Mouse (Mus musculus) lung, postnatal 0 days (tissue): ENCODE data around the gene Cyp51.

Source experiments
- CTCF ChIP-seq: IDR thresholded peaks from 2 replicates; pipeline ENCODE4 v1.5.1; 2016; ENCODE audit warnings: antibody characterized with exemption, mild to moderate bottlenecking
- EP300 ChIP-seq: IDR thresholded peaks from 2 replicates; pipeline ENCODE4 v1.6.1; 2016; ENCODE audit warnings: antibody characterized with exemption, mild to moderate bottlenecking, control low read depth

- TF ChIP-seq CTCF: no peak
- TF ChIP-seq EP300: no peak
Measured at GRCm38 (mm10) chr5:4031846-4032245, 72.7 kb downstream of the Cyp51 start.
